Mouse (Mus musculus): Measurements from ENCODE around the gene Fbxl16. TPM values are rescaled to one million over a fixed set of nuclear protein-coding genes. Genes with fewer than 3 reads are reported as not detected.

The Fbxl16 gene
- not detected for total RNA-seq (2023)

GRCm38 (mm10) chr17:25808789-25809605 is at the start of gene Fbxl16:
Fbxl16 (plus strand) TSS chr17:25809085.

GRCm38 (mm10) chr17:25773549-25774120 is 35.2 kb upstream of the Fbxl16 start, which contains the start of gene Narfl:
Narfl (plus strand) TSS chr17:25773776.

GRCm38 (mm10) chr17:25785281-25785745 is 23.6 kb upstream of the Fbxl16 start, which contains the start of gene Haghl:
Haghl (minus strand) TSS chr17:25785673.

GRCm38 (mm10) chr17:25786280-25786679 is 22.6 kb upstream of the Fbxl16 start, which contains the start of gene Ccdc78:
Ccdc78 (plus strand) TSS chr17:25786580.

GRCm38 (mm10) chr17:25792615-25793014 is 16.3 kb upstream of the Fbxl16 start, which contains the start of gene Fam173a:
Fam173a (minus strand) TSS chr17:25792901.

GRCm38 (mm10) chr17:25795609-25796092 is 13.2 kb upstream of the Fbxl16 start, which contains the start of gene AC134908.4:
AC134908.4 (minus strand) TSS chr17:25795659.

GRCm38 (mm10) chr17:25796951-25797369 is 11.9 kb upstream of the Fbxl16 start, which contains the start of gene Metrn:
Metrn (minus strand) TSS chr17:25797136.

GRCm38 (mm10) chr17:25823452-25823851 is 14.6 kb downstream of the Fbxl16 start, which contains the start of gene Wdr24:
Wdr24 (plus strand) TSS chr17:25823627.

GRCm38 (mm10) chr17:25828712-25829557 is 20.1 kb downstream of the Fbxl16 start, which contains the start of gene Jmjd8:
Jmjd8 (plus strand) TSS chr17:25828867.

GRCm38 (mm10) chr17:25833291-25833663 is 24.4 kb downstream of the Fbxl16 start, which contains the start of gene Stub1:
Stub1 (minus strand) TSS chr17:25833404.

GRCm38 (mm10) chr17:25837076-25837410 is 28.2 kb downstream of the Fbxl16 start, which contains the start of gene Rhbdl1:
Rhbdl1 (minus strand) TSS chr17:25837295.

GRCm38 (mm10) chr17:25841117-25841880 is 32.4 kb downstream of the Fbxl16 start, which contains the start of gene Gm20683:
Gm20683 (minus strand) TSS chr17:25841763.

GRCm38 (mm10) chr17:25844396-25844901 is 35.6 kb downstream of the Fbxl16 start, which contains the start of gene Rhot2:
Rhot2 (minus strand) TSS chr17:25844851.

GRCm38 (mm10) chr17:25860832-25861703 is 52.2 kb downstream of the Fbxl16 start, which contains the start of gene Wdr90:
Wdr90 (minus strand) TSS chr17:25861501.

GRCm38 (mm10) chr17:25868601-25869191 is 59.8 kb downstream of the Fbxl16 start, which contains the start of gene Mcrip2:
Mcrip2 (minus strand) TSS chr17:25868764.

